Mouse (Mus musculus) heart, embryonic 16.5 days (tissue): Measurements from ENCODE around the gene Tcerg1l. TPM values are rescaled to one million over a fixed set of nuclear protein-coding genes. Genes with fewer than 3 reads are reported as not detected.

ENCODE experiments used
- ATAC-seq: fragments of 200-750 bp; cut with Nextera tagmentation; replicated peaks from 2 replicates; pipeline ENCODE4 v1.8.0; 2017; ENCODE audit warnings: moderate number of reproducible peaks; ENCODE audit not compliant: insufficient read depth, low FRiP score; ENCODE audit errors: extremely low read depth
- H3K27ac ChIP-seq: fragments of 300-500 bp; sonication (generic); 2 replicates; pipeline ENCODE4 v1.5.1; 2014; ENCODE audit warnings: mild to moderate bottlenecking, low read length, control low read depth, moderate library complexity
- H3K27me3 ChIP-seq: fragments of 300-500 bp; sonication (generic); 2 replicates; pipeline ENCODE4 v1.6.1; 2014; ENCODE audit warnings: low read length, mixed read lengths; ENCODE audit not compliant: control insufficient read depth, insufficient read depth
- H3K36me3 ChIP-seq: fragments of 300-500 bp; sonication (generic); 2 replicates; pipeline ENCODE4 v1.6.1; 2014; ENCODE audit not compliant: control insufficient read depth, insufficient read depth
- H3K4me1 ChIP-seq: fragments of 300-500 bp; sonication (generic); 2 replicates; pipeline ENCODE4 v1.6.1; 2014; ENCODE audit warnings: low read length, mixed read lengths; ENCODE audit not compliant: control insufficient read depth, insufficient read depth
- H3K4me2 ChIP-seq: fragments of 300-500 bp; sonication (generic); 2 replicates; pipeline ENCODE4 v1.6.1; 2014; ENCODE audit warnings: low read depth, mild to moderate bottlenecking, control low read depth, low read length
- H3K4me3 ChIP-seq: fragments of 300-500 bp; sonication (generic); 2 replicates; pipeline ENCODE4 v1.5.1; 2014; ENCODE audit warnings: mild to moderate bottlenecking, control low read depth, low read length
- H3K9ac ChIP-seq: fragments of 300-500 bp; sonication (generic); 2 replicates; pipeline ENCODE4 v1.6.1; 2014; ENCODE audit warnings: low read length, control low read depth
- H3K9me3 ChIP-seq: fragments of 300-500 bp; sonication (generic); replicated peaks from 2 replicates; pipeline ENCODE4 v1.6.1; 2016; ENCODE audit warnings: low read length; ENCODE audit not compliant: control insufficient read depth
- WGBS: fragments of 180-500 bp; shearing (Covaris S2); extraction: QIAGEN DNeasy Blood & Tissue Kit; methylation state at CpG from one replicate; pipeline ENCODE4 v1.1.7; 2014; 5-methylcytosine and 5-hydroxymethylcytosine counted together
- polyA plus RNA-seq: library from polyadenylated mRNA; unstranded; fragments of >200 nt; fragmentation: Nextera tagmentation; extraction: Ambion mirVana; gene quantifications from 2 replicates; pipeline ENCODE4 v1.2.1, GENCODE M21; 2015

The Tcerg1l gene
- polyA plus RNA-seq, 1 experiment from 2014 or later = 0.14 TPM

DNA sequence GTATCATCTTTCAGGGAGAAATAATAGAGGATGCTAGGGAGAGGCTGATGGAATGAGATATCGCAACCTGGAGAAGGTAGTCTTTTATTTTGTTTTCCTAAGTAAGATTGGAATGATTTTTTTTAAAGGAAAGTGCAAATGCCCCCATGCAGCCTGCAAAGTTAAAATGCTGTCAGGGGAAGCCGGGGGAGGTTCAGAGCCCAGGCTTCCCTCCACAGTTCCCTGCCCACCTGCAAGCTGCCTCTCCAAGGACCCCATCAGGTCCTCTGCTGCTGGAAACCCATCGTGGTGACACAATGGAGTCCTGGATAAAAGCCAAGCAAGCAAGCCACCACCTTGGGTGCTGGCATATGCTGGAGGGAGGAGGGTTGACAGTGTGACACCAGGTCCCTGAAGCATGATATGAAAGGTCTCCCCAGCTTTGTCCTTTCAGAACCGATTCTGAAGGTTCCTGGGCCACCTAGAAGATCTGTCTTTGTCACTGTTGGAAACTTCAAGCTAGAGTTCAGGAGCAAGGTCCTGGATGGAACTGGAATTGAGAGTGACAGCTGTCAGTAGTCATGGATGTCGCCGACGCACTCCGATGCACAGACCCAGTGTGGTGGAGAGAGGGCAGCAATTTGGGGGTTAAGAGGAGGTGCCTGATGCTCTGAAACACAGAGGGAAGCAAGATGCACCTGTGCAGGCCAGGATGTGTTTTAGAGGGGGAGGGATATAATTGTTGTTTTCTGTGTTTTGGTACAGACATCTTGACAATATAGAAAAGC is 3.2 kb upstream of the Tcerg1l start:
- no peaks in the 10 kb centered on the region for H3K9me3 ChIP-seq
- peaks cover 44% of the 10 kb centered on the region for H3K27me3 ChIP-seq
- H3K36me3 ChIP-seq = no peaks in the 10 kb centered on the region
- H3K27ac ChIP-seq = no peak overlapping the region
- H3K4me3 ChIP-seq = no peak overlapping the region
- H3K4me1 ChIP-seq = peaks cover 3% of the 10 kb centered on the region
- no peak overlapping the region for H3K9ac ChIP-seq
- 74% methylated on average over 8 of the region's 8 CpGs for WGBS
- H3K4me2 ChIP-seq = no peak overlapping the region
- ATAC-seq = no peak

DNA sequence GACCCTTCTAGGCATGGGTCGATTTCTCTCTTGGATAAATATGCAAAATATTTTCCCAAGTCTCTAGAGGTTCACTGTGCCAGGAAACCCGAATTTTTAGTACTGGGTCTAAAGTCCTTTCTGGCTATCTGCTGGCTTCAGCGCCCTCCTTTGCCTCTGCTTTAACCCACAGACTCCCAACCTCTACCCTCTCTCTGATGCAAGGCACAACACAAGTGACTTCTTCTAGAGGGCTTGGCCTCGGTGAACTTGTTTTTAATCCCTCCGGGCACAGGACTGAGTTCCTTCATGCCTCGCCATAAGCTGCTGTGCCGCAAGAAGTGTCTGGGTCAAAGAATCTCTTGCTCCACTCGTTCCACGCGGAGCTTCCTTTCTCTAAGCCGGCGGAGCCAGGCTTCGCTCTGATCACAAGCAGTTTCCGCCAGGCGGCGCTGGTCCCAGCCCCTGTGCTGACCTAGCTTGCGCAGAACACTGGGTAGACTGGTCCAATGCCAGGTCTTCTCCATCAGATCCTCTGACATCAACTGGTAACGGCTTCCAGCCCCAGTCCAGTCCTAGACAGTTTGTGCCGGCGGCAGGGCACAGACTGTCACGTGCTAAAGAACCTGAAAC is 758 bp upstream of the Tcerg1l start:
- H3K4me2 ChIP-seq = peak overlapping the region; percentile 66
- H3K9me3 ChIP-seq = no peaks in the 10 kb centered on the region
- ATAC-seq = no peak
- no peak overlapping the region for H3K27ac ChIP-seq
- H3K4me3 ChIP-seq = no peak overlapping the region; the same call in 1 of the 2 replicates
- peaks cover 49% of the 10 kb centered on the region for H3K27me3 ChIP-seq
- H3K4me1 ChIP-seq = peaks cover 3% of the 10 kb centered on the region
- no peaks in the 10 kb centered on the region for H3K36me3 ChIP-seq
- WGBS = 2% methylated on average over 21 of the region's 21 CpGs
- H3K9ac ChIP-seq = no peak overlapping the region

DNA sequence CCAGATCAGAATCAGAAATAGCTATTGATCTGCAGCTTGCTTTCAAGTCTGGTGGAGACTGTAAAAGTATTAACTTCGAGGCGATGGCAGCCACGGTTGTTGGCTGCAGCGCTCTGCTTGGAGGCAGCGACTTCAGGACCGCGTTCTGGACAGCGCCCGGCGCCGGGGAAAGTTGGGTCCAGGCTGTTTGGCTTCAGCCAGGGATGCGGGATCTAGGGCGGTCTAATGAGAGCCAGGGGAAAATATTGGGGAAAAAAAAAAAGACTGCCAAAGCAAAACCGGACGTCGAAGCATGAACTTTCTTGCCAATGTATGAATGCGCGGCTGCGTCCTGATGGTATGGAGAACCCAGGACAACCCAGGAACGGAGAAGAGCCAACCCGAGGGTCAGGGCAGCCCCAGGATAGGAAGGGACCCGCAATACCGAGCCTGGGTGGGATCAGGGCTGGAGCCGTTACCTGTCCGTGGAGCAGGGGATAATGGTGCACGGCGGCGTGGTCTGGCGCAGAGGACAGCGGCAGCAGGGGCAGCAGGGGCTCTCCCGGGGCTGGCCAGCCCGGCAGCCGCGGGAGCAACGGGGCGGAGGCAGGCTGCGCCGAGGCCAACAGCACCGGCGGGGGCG is 556 bp downstream of the Tcerg1l start:
- Histone ChIP-seq H3K27ac (no peak overlapping the region), H3K4me2 (peak overlapping the region; percentile 66), H3K4me1 (peaks cover 3% of the 10 kb centered on the region), H3K27me3 (peaks cover 49% of the 10 kb centered on the region), H3K9ac (no peak overlapping the region), H3K4me3 (peak overlapping the region; percentile 45), H3K36me3 (no peaks in the 10 kb centered on the region), H3K9me3 (no peaks in the 10 kb centered on the region)
- under 1% methylated on average over 38 of the region's 41 CpGs for WGBS
- ATAC-seq = no peak

DNA sequence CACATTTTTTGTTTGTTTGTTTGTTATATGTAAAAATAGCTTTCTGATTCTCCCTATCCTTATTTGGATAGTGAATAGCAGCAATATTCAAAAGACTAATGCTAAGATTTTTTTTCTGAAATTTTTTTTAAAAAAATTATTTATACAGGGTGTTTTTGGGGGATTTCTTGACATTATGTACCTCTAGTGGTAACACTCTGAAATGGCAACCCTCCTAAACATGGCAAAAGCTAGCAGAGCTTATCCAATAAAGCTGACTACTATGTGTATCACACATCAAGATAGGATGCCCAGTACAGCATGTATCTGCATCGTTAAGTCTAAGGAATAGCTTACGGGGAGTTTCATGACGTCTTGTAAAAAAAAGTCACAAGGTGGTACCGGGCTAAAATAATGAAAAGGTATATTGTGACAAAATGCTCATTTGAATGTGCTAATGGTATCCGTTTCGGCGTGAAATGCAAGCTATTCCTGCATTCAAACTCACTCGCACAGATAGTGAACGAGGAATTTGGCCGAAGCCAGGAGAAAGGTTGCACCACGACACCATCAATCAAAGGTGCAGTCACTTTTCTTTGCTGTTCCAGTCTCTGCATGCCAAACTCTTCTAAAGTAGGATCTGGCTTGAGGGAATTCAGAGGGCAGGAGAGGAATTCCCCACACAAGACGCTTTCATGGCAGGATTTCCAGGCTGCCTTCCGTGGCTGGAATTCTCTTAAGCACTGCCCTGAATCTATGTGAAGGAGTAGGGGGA is 1.2 kb downstream of the Tcerg1l start:
- H3K9ac ChIP-seq = no peak overlapping the region
- no peaks in the 10 kb centered on the region for H3K9me3 ChIP-seq
- no peaks in the 10 kb centered on the region for H3K36me3 ChIP-seq
- H3K27me3 ChIP-seq = peaks cover 49% of the 10 kb centered on the region
- no peak for ATAC-seq
- 32% methylated on average over 13 of the region's 13 CpGs for WGBS
- H3K4me1 ChIP-seq = peaks cover 3% of the 10 kb centered on the region
- H3K4me2 ChIP-seq = no peak overlapping the region
- no peak overlapping the region for H3K4me3 ChIP-seq
- H3K27ac ChIP-seq = no peak overlapping the region

DNA sequence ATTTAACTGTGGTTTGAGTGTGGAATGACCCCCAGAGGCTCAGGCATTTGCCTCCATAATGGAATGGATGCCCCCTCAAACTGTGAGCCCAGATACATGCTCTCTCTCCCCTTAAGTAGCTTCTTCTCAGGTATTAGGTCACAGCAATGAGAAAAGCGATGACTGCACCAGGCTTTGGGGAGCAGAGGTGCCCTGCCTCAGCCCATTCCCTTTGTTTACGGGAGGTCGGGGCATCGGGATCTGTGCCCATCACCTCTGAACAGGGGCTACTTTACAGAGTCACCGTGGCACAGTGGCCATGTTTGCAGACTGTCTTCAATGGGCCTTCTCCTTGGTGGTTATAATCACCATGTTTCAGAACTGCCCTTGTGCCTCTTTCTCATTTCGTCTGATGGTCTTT is 7.6 kb downstream of the Tcerg1l start:
- Histone ChIP-seq H3K27me3 (peaks cover 3% of the 10 kb centered on the region; the same call in 1 of the 2 replicates), H3K4me3 (no peak overlapping the region), H3K9me3 (no peaks in the 10 kb centered on the region), H3K4me1 (no peaks in the 10 kb centered on the region), H3K9ac (no peak overlapping the region), H3K4me2 (no peak overlapping the region), H3K36me3 (no peaks in the 10 kb centered on the region), H3K27ac (no peak overlapping the region)
- WGBS = 75% methylated on average over 6 of the region's 6 CpGs
- no peak for ATAC-seq

DNA sequence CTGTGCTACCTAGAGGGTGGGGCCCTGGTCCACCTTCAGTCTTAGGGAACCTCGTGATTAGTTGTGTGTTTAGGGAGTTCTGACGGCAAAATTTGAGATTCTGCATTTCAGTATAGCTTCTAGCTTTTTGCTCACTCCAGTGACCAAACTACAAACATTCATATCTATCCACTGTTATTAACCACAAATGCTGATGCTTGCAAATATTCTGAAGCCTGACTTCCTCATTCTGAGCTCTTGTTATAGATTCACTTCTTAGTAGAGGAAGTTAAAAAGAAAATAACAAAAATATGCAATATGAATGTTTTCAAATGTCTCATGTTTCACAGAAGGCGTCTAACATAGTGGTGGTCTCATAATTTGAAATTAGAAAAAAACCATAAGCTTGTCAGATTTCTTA is 8.5 kb downstream of the Tcerg1l start:
- Histone ChIP-seq H3K36me3 (no peaks in the 10 kb centered on the region), H3K4me3 (no peak overlapping the region), H3K27ac (no peak overlapping the region), H3K27me3 (no peaks in the 10 kb centered on the region; the same call in 1 of the 2 replicates), H3K4me1 (no peaks in the 10 kb centered on the region), H3K9me3 (no peaks in the 10 kb centered on the region), H3K4me2 (no peak overlapping the region), H3K9ac (no peak overlapping the region)
- ATAC-seq = no peak
- 63% methylated on average over 3 of the region's 3 CpGs for whole genome bisulfite sequencing

DNA sequence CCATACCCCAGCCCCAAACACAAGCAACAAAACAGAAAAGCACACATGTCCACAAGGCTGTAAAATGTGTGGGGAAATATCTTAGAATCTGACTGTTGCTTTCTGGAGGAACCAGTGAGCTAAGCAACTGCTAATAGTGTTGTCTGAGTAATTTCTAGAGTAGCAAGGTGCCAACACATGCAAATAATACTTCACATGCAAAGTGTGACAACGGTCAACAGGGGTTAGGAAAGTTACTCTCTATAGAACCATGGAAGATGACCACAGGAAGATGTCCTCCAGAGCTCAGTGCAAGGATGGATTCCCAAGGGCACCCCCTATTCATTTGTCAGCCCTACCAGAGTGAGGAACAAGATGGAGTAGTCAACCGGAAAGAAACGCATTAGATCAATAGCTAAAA is 18.3 kb downstream of the Tcerg1l start:
- Histone ChIP-seq H3K9ac (no peak overlapping the region), H3K27ac (no peak overlapping the region), H3K4me2 (no peak overlapping the region), H3K36me3 (no peaks in the 10 kb centered on the region), H3K27me3 (no peaks in the 10 kb centered on the region), H3K4me3 (no peak overlapping the region), H3K9me3 (no peaks in the 10 kb centered on the region), H3K4me1 (no peaks in the 10 kb centered on the region)
- no peak for ATAC-seq
- 81% methylated on average over 3 of the region's 3 CpGs for WGBS

DNA sequence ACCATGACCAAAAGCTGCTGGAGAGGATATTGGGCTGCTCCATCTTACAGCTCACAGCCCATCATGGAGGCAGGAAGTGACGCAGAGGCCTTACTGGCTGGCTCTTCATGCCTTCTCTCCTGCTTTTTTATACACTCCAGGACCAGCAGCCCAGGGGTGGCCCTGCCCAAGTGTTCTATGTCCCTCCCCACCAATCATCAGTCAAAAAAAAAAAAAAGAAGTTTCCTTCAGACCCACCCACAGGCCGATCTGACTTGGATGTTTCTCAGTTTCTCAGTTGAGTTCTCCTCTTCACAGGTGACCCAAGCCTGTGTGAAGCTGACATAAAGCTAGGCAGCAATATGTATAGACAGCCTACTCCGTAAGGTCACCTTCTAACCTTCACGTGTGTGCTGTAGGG is 19.0 kb downstream of the Tcerg1l start:
- H3K36me3 ChIP-seq = no peaks in the 10 kb centered on the region
- no peak for ATAC-seq
- H3K27ac ChIP-seq = no peak overlapping the region
- H3K4me3 ChIP-seq = no peak overlapping the region
- no peaks in the 10 kb centered on the region for H3K27me3 ChIP-seq
- no peak overlapping the region for H3K4me2 ChIP-seq
- 87% methylated on average over 4 of the region's 4 CpGs for WGBS
- H3K9ac ChIP-seq = no peak overlapping the region
- H3K4me1 ChIP-seq = no peaks in the 10 kb centered on the region
- no peaks in the 10 kb centered on the region for H3K9me3 ChIP-seq
